8 mouse cellular contexts compared by ENCODE assay signal in genomic region chr2:61402588-61403487, GRCm38 (mm10).
DNase-seq lines count a peak whose midpoint lies in the region; ATAC-seq and TF ChIP-seq lines count a peak whose summit lies in the region.

No protein-coding gene starts in this region.

- H3K4me3 ChIP-seq in CH12.LX (replicated peaks in 1 of 3; ENCODE audit: low read depth in 2 of 3, low read length in 2 of 3, poor library complexity in 1 of 3), result peak overlapping the region in 2 of 3 experiments; percentile 2 to 40
- H3K4me3 ChIP-seq in forebrain, embryonic 13.5 days, result peak overlapping the region; percentile 33
- no peak overlapping the region; the same call in 1 of the 2 replicates for H3K4me3 ChIP-seq in limb, embryonic 11.5 days (ENCODE audit: low read depth, low read length)

- no peak for TF ChIP-seq CTCF in CH12.LX (conservative IDR thresholded peaks at IDR 0.05 in 1 of 2, IDR thresholded peaks at IDR 0.05 in 1 of 2; ENCODE audit: low read depth in 2 of 2, low read length in 2 of 2)

- peak; percentile 3 for DNase-seq in adrenal gland, adult 2 months
- no peak for DNase-seq in adrenal gland, adult 8-10 months
- DNase-seq in CH12.LX (ENCODE audit: extremely low read depth) (no peak), MN1 (ENCODE audit: low spot score) (no peak)
- DNase-seq in limb, embryonic 11.5 days (ENCODE audit: low spot score), result peak; percentile 25
- DNase-seq in retina, embryonic 14.5 days (ENCODE audit: low spot score), result peak; percentile 36
- DNase-seq in B cell, adult 2 months, result no peak

- H3K79me2 ChIP-seq in CH12.LX (replicated peaks; ENCODE audit: control insufficient read depth, extremely low read depth, insufficient read depth, poor library complexity, severe bottlenecking), result no peaks in the 10 kb centered on the region

- no peaks in the 10 kb centered on the region for H3K36me3 ChIP-seq in CH12.LX (replicated peaks in 1 of 2; ENCODE audit: control insufficient read depth in 1 of 2, insufficient read depth in 1 of 2, low read length in 1 of 2)
- no peaks in the 10 kb centered on the region for H3K36me3 ChIP-seq in forebrain, embryonic 13.5 days (ENCODE audit: poor library complexity, severe bottlenecking)
- H3K36me3 ChIP-seq in limb, embryonic 11.5 days (ENCODE audit: control insufficient read depth, insufficient read depth, low read length), result no peaks in the 10 kb centered on the region

- no peak for TF ChIP-seq POLR2A in CH12.LX (IDR thresholded peaks at IDR 0.05; ENCODE audit: low read depth, low read length)

- H3K4me2 ChIP-seq in CH12.LX (ENCODE audit: insufficient read depth, low read depth, poor library complexity, severe bottlenecking), result peak overlapping the region; percentile 84
- peak overlapping the region; percentile 57 for H3K4me2 ChIP-seq in forebrain, embryonic 13.5 days
- peak overlapping the region; percentile 29 for H3K4me2 ChIP-seq in limb, embryonic 11.5 days (ENCODE audit: low read depth, severe bottlenecking)

- H3K9me3 ChIP-seq in CH12.LX (replicated peaks; ENCODE audit: low read length), result no peaks in the 10 kb centered on the region
- no peaks in the 10 kb centered on the region for H3K9me3 ChIP-seq in forebrain, embryonic 13.5 days (replicated peaks)
- H3K9me3 ChIP-seq in limb, embryonic 11.5 days (ENCODE audit: control insufficient read depth, low read length), result no peaks in the 10 kb centered on the region

- in situ Hi-C loops in CH12.LX (cut with MboI; ENCODE audit: low pct_ligation_motif_present, low pct_unique_long_range_greater_than_20kb, low sequenced_read_pairs), result no loop called here

- TF ChIP-seq EP300 in CH12.LX (IDR thresholded peaks at IDR 0.05; ENCODE audit: low read length), result no peak

- no peaks in the 10 kb centered on the region for H3K27me3 ChIP-seq in CH12.LX (replicated peaks)
- 0 out of 2 replicates have a peak, but pooled peaks cover 7% of the 10 kb centered on the region for H3K27me3 ChIP-seq in forebrain, embryonic 13.5 days
- no peaks in the 10 kb centered on the region for H3K27me3 ChIP-seq in limb, embryonic 11.5 days (ENCODE audit: control insufficient read depth, insufficient read depth, low read length)

- H3K4me1 ChIP-seq in CH12.LX (ENCODE audit: control insufficient read depth in 1 of 2, insufficient read depth in 2 of 2), result peaks cover 7 to 29% of the 10 kb centered on the region in 2 experiments
- H3K4me1 ChIP-seq in forebrain, embryonic 13.5 days, result peaks cover 11% of the 10 kb centered on the region; the same call in 1 of the 2 replicates
- H3K4me1 ChIP-seq in limb, embryonic 11.5 days (ENCODE audit: control insufficient read depth, insufficient read depth, low read length), result peaks cover 2% of the 10 kb centered on the region; the same call in 1 of the 2 replicates

- H3K27ac ChIP-seq in CH12.LX (ENCODE audit: insufficient read depth, low read depth), result no peak overlapping the region
- H3K27ac ChIP-seq in forebrain, embryonic 13.5 days, result no peak overlapping the region
- H3K27ac ChIP-seq in limb, embryonic 11.5 days (replicated peaks; ENCODE audit: low read depth, low read length), result no peak overlapping the region

- H3K9ac ChIP-seq in CH12.LX (ENCODE audit: insufficient read depth, low read depth), result peak overlapping the region; percentile 44; the same call in 1 of the 2 replicates
- H3K9ac ChIP-seq in forebrain, embryonic 13.5 days, result peak overlapping the region; percentile 46; the same call in 1 of the 2 replicates
- H3K9ac ChIP-seq in limb, embryonic 11.5 days (ENCODE audit: low read length), result no peak overlapping the region

- ATAC-seq in forebrain, embryonic 13.5 days, result peak; percentile 55
- peak; percentile 60 for ATAC-seq in limb, embryonic 11.5 days (ENCODE audit: insufficient number of reproducible peaks, low FRiP score, low TSS enrichment, low read depth)

- no peak for TF ChIP-seq RAD21 in CH12.LX (IDR thresholded peaks at IDR 0.05; ENCODE audit: low read depth, low read length)

- WGBS in forebrain, embryonic 13.5 days, result 6% methylated on average over 15 of the region's 15 CpGs
- WGBS in limb, embryonic 11.5 days, result 4% methylated on average over 15 of the region's 15 CpGs

- dilution Hi-C loops in CH12.LX (cut with MboI; ENCODE audit: extremely low pct_ligation_motif_present, extremely low pct_unique_long_range_greater_than_20kb, low sequenced_read_pairs), result no loop called here

TF ChIP-seq in CH12.LX, 34 proteins besides CTCF, POLR2A, EP300 and RAD21:
- TF ChIP-seq MYC (IDR thresholded peaks at IDR 0.05; ENCODE audit: low read depth, low read length) (no peak), SIN3A (IDR thresholded peaks at IDR 0.05; ENCODE audit: low read length) (0 out of 2 replicates have a peak, but pooled peaks have one; percentile 56), MAFK (IDR thresholded peaks at IDR 0.05; ENCODE audit: insufficient replicate concordance, low read length) (no peak), MAZ (IDR thresholded peaks at IDR 0.05; ENCODE audit: low read depth, low read length) (no peak), E2F4 (IDR thresholded peaks at IDR 0.05; ENCODE audit: insufficient replicate concordance, low read depth, low read length) (no peak)

Comparison
In these comparisons a context has a peak if more than half of its experiments do, and no peak if none do; other contexts are left out.
1. DNase-seq: peak in adrenal gland, adult 2 months (single experiment), limb, embryonic 11.5 days (single experiment) and retina, embryonic 14.5 days (single experiment); none in adrenal gland, adult 8-10 months (single experiment), CH12.LX (single experiment), B cell, adult 2 months (0 of 2) and MN1 (single experiment).
2. H3K4me2 ChIP-seq: peak in every context shown above with its lines; median percentile 84 in CH12.LX; 57 in forebrain, embryonic 13.5 days; 29 in limb, embryonic 11.5 days.